Mouse (Mus musculus) gastrocnemius, postnatal 36 days (tissue): ENCODE results near the gene Taf12. TPM values are rescaled to one million over a fixed set of nuclear protein-coding genes. Genes with fewer than 3 reads are reported as not detected.

Source experiments
- total RNA-seq, 2 experiments: library from RNA; stranded (reverse); gene quantifications; 2 replicates each; pipeline ENCODE4 v1.2.3; 2021

Gene Taf12
- total RNA-seq, 2 experiments from 2014 or later = 32.5 to 33.4 TPM

Other genes starting within 250 kb of the Taf12 start
- not detected for gene Gm10300, start 199.7 kb upstream of the Taf12 start, total RNA-seq
- 10 to 100 TPM; 92.0 to 92.7 TPM for gene Epb41, start 199.1 kb upstream of the Taf12 start, total RNA-seq
- not detected for gene Oprd1, start 129.9 kb upstream of the Taf12 start, total RNA-seq
- gene Ythdf2, start 62.1 kb upstream of the Taf12 start, total RNA-seq = 10 to 100 TPM; 21.6 to 27.3 TPM
- 1 to 10 TPM; 6.9 to 8.6 TPM for gene Gmeb1, start 12.8 kb upstream of the Taf12 start, total RNA-seq
- gene Rab42, start 29.0 kb downstream of the Taf12 start, total RNA-seq = not detected
- 10 to 100 TPM in 1 of 2 experiments, 1 to 10 TPM in 1; 7.2 to 11.0 TPM for gene Trnau1ap, start 55.2 kb downstream of the Taf12 start, total RNA-seq
- 1 to 10 TPM; 6.0 to 6.3 TPM for gene Rcc1, start 79.2 kb downstream of the Taf12 start, total RNA-seq
- 10 to 100 TPM; 10.6 to 11.4 TPM for gene Phactr4, start 148.1 kb downstream of the Taf12 start, total RNA-seq
- 1 to 10 TPM; 2.5 to 3.5 TPM for gene Med18, start 189.5 kb downstream of the Taf12 start, total RNA-seq
- gene Sesn2, start 236.1 kb downstream of the Taf12 start, total RNA-seq = 1 to 10 TPM; 2.1 to 2.7 TPM